Mouse (Mus musculus) cerebellum, adult 2 months (tissue): ENCODE data around the gene Ccdc114. TPM values are rescaled to one million over a fixed set of nuclear protein-coding genes. Genes with fewer than 3 reads are reported as not detected.

Experiments used
- DNase-seq, 2 experiments: peaks; one replicate each; pipeline ENCODE4 v3.0.0; 2021
- H3K27ac ChIP-seq: fragments of 200-500 bp; 2 replicates; pipeline ENCODE4 v1.5.1; 2012; ENCODE audit warnings: low read length, control low read depth, inconsistent platforms; ENCODE audit not compliant: insufficient read depth
- H3K27me3 ChIP-seq: fragments of 200-500 bp; 2 replicates; pipeline ENCODE4 v1.6.1; 2012; ENCODE audit warnings: inconsistent platforms, mild to moderate bottlenecking, low read length, moderate library complexity; ENCODE audit not compliant: control insufficient read depth, insufficient read depth
- H3K4me1 ChIP-seq: fragments of 200-500 bp; 2 replicates; pipeline ENCODE4 v1.6.1; 2011; ENCODE audit warnings: low read length; ENCODE audit not compliant: control insufficient read depth, insufficient read depth
- H3K4me3 ChIP-seq: fragments of 200-500 bp; replicated peaks from 2 replicates; pipeline ENCODE3; 2011; ENCODE audit warnings: mild to moderate bottlenecking, low read depth, low read length, control low read depth; ENCODE audit not compliant: insufficient read depth
- CTCF ChIP-seq: fragments of 200-500 bp; IDR thresholded peaks from 2 replicates; pipeline ENCODE4 v1.5.1; 2011; ENCODE audit warnings: low read depth, mild to moderate bottlenecking, control low read depth, low read length, moderate library complexity, borderline replicate concordance; ENCODE audit not compliant: insufficient read depth
- POLR2A ChIP-seq: fragments of 200-500 bp; IDR thresholded peaks from 2 replicates; pipeline ENCODE4 v1.6.1; 2011; ENCODE audit warnings: low read length, control low read depth, borderline replicate concordance; ENCODE audit not compliant: insufficient read depth
- WGBS: fragments of 180-500 bp; shearing (Covaris S2); methylation state at CpG from one replicate; pipeline ENCODE4 v1.1.7; 2018; 5-methylcytosine and 5-hydroxymethylcytosine counted together
- polyA plus RNA-seq: library from polyadenylated mRNA; depleted of rRNA; stranded (reverse); fragments of >200 nt; gene quantifications from 2 replicates; pipeline ENCODE4 v1.2.3, GENCODE M21; 2012

Ccdc114 gene
- polyA plus RNA-seq, 1 experiment: 3.4 TPM

DNA sequence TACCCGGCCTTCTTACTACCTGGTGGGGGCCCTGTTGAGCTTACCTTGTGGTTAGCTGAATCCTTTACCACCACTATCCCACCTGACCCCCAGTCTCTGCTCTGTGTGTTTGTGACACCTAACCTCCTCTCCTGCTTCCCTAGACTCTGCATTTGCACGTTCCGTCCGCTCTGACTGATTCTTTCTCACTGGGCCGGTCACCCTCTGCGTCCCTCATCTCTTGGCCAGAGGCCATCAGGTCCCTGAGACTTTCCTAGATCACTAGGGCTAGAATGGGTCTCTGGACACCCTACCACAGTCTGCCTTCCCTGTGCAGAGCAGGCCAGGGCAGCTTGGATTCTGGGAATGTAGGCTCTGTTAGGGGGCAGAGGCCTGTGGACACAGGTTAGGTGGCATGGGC, 9.8 kb upstream of the Ccdc114 start:
- no peak overlapping the region for H3K27ac ChIP-seq
- H3K4me1 ChIP-seq: no peaks in the 10 kb centered on the region
- TF ChIP-seq CTCF: no peak
- no peak for TF ChIP-seq POLR2A
- WGBS: 79% methylated on average over 6 of the region's 6 CpGs
- no peaks in the 10 kb centered on the region for H3K27me3 ChIP-seq
- DNase-seq: no peak
- no peak overlapping the region for H3K4me3 ChIP-seq

DNA sequence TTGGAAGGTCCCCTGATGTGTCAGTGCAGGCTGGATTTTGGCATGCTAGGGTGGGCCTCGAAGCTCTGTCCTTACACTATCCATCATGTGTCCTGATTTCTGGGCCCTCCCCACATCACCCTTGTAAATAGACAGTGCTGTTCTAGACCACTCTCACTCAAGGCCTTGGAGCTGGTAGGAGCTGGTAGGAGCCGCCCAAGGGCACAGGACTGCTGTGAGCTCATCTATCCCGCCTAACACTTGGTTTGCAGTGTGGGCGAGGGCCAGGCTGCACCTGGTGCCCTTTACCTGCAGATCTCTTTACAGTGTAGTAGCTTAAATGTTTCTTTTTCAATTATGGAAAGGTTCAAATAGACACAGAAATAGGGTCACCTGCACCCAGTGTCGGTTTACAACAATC, 8.9 kb upstream of the Ccdc114 start:
- TF ChIP-seq POLR2A (no peak), CTCF (no peak)
- 87% methylated on average over 5 of the region's 5 CpGs for WGBS
- no peak overlapping the region for H3K27ac ChIP-seq
- H3K4me1 ChIP-seq: no peaks in the 10 kb centered on the region
- no peak overlapping the region for H3K4me3 ChIP-seq
- H3K27me3 ChIP-seq: no peaks in the 10 kb centered on the region
- DNase-seq: no peak

DNA sequence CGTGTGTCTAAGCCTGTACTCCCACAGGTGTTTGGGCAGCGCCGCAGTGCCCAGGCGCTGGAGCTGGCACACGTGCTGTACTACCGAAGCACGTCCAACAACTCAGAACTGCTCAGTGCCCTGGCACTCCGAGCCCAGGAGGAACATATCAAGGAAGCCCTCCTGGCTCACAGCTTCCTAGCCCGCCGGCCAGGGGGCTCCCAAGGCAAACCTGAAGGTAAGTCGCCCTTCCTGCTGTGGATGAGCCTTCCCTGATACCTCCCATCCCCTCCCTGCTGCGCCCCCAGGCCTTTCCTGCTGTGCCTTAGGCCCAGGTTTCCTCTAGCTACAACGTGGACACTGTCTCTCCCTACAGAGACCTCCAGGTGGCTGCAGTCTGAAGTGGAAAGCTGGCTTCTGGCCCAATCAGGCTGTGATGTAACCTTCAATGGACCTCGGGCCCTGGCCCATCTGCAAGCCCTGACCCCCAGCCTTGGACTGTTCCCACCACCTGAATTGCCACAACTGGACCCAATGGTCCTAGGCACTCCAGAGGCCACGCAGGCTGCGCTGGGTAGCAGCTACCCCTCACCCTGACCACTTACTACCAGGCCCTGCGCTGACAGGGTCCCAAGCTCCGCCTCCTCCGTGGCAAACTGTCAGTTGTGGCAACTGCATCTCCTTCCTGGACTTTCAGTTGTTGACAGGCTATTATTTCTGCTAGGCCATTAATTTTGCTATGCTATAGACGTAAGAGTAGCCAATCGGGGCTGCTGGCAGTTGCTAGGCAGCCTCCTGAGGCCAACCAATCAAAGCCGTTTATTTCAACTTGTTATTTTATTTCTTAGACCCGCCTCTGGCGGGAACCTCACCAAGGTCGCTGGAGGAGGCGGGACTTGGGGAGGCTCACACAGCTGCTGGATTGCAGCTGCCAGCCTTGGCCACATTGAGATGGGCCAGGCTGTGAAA, 7.5 kb upstream of the Ccdc114 start:
- WGBS: 34% methylated on average over 26 of the region's 26 CpGs

DNA sequence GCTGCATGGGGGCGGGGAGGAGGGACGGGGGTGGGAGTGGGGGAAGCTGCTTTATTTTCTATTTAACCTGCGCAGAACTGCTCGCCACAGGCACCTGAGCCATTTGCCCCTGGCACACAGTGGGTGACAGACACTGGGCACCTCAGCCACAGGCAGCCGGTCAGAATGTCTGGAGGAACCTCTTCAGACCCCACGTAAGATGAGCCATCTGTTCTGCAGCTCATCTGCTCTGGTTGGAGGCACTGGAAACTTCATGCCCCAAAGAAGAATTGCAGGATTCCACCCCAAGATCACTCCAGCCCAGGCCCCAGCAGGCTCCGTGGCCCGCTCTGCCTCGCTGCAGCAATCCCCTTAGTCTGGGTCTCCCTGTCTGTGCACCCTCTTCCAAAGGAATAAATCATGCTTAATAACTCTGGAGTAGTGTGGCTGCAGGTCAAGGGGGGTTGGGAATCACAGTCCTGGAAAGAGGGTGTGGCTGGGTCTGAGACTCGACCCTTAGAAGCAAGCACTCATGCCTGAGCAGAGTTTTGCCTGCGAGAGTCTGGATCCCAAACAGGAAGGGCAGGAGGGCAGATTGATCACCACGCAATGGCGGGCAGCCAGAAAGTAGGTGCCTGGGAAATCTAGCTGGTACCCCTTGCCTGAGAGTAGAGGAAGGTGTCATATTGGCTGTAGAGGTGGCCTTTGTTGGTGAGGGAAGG, 6.7 kb upstream of the Ccdc114 start:
- TF ChIP-seq POLR2A (no peak), CTCF (no peak)
- Histone ChIP-seq H3K27ac (no peak overlapping the region), H3K4me3 (no peak overlapping the region), H3K27me3 (no peaks in the 10 kb centered on the region), H3K4me1 (no peaks in the 10 kb centered on the region)
- 44% methylated on average over 13 of the region's 13 CpGs for WGBS
- no peak for DNase-seq

More for the DNA sequence above, 7.5 kb upstream of the Ccdc114 start:
- peak in 1 of 2 experiments; percentile 27 for DNase-seq
- TF ChIP-seq CTCF (no peak), POLR2A (no peak)
- Histone ChIP-seq H3K27ac (peak overlapping the region; percentile 10; the same call in 1 of the 2 replicates), H3K4me1 (no peaks in the 10 kb centered on the region), H3K4me3 (peak overlapping the region; percentile 11), H3K27me3 (no peaks in the 10 kb centered on the region)

DNA sequence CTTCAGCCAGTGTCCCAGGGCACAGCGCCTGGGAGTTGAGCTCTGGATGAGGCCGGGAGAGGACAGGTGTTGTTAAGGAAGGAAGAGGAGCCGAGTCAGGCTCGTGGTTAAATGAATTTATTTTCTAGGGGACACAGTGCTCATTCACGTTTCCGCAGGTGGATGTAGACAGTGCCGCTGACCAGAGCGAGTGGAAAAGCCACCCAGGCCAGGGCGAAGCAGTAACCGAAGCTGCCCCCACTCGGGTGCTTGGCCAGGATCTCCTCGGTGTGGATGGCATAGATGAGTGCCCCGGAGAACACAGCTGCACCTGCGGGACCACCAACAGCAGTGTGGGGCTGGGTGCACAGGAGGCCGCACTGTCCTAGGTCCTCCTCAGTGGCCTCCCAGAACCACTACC, 5.9 kb upstream of the Ccdc114 start:
- H3K27me3 ChIP-seq: no peaks in the 10 kb centered on the region
- no peak overlapping the region for H3K27ac ChIP-seq
- no peak for DNase-seq
- H3K4me1 ChIP-seq: no peaks in the 10 kb centered on the region
- 58% methylated on average over 15 of the region's 15 CpGs for WGBS
- H3K4me3 ChIP-seq: no peak overlapping the region
- no peak for TF ChIP-seq CTCF
- no peak for TF ChIP-seq POLR2A

DNA sequence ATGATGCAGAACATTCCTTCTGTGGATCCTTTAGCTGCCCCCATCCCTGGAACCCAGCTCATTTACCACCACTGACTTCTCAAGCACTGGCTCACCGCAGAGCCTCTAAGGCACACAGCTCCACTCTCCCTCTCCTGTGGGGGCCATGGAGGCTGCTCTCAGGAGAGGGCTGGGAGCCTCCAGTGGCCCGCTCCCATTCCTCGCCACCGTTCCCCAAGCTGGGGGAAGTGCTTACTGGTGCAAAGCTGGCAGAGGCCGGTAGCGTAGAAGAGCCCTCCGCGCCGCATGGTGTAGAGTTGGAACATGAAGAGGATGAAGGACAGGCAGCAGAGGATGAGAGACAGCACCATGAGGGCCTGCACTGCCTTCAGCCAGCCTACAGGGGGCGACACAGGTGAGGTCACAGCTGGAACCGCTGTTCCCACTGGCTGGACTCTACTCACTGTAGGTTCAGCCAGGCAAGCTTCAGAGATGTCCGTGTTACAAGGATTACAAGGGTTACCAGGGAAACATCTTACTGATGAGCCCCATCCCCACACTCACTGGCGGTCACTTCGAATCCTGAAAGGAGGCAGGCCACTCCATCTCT, 4.7 kb upstream of the Ccdc114 start:
- no peak for DNase-seq
- H3K27me3 ChIP-seq: no peaks in the 10 kb centered on the region
- 67% methylated on average over 14 of the region's 14 CpGs for WGBS
- no peaks in the 10 kb centered on the region for H3K4me1 ChIP-seq
- no peak overlapping the region for H3K4me3 ChIP-seq
- TF ChIP-seq CTCF: peak; percentile 36
- TF ChIP-seq POLR2A: no peak
- H3K27ac ChIP-seq: no peak overlapping the region

DNA sequence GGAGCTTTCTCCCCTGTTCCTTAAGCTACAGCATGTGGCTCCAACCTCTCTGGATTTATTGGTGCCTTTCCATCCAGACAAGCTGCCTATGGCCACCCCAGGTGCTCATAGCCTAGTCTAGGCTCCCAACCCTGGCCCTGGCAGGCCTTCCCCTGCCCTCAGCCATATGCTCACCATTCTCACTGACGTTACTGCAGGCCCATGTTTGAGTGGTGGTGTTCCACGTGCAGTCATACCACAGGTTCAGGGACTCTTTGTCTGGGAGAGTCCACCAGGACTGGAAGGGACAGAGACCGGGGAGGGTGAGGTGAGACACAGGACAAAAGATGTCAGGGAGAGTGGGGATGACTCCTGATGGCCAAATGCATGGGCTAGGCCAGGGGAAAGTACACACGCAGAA, 4.1 kb upstream of the Ccdc114 start:
- Histone ChIP-seq H3K27ac (no peak overlapping the region), H3K4me1 (no peaks in the 10 kb centered on the region), H3K27me3 (no peaks in the 10 kb centered on the region), H3K4me3 (no peak overlapping the region)
- DNase-seq: no peak
- TF ChIP-seq POLR2A (no peak), CTCF (no peak)
- 48% methylated on average over 4 of the region's 4 CpGs for WGBS
